Mouse (Mus musculus): ENCODE measurements at regions not wholly inside any gene's neighbourhood (a gene's known extent, or its start where the extent isn't known, plus 50 kb on each side); places are given as distances from the start of the nearest gene placed in this dataset.

GRCm38 (mm10) chr16:30819342-30819741 lies 219.8 kb downstream of the Fam43a start:
- TF ChIP-seq CTCF (IDR thresholded peaks at IDR 0.05; ENCODE audit: low read depth) (no peak), EP300 (optimal IDR thresholded peaks at IDR 0.05) (no peak)

Measured in stomach, postnatal 0 days (tissue).